In genomic region chr15:77115456-77115855, GRCm38 (mm10) we compare ENCODE assay signal across 20 mouse cellular contexts.
DNase-seq lines count a peak whose midpoint lies in the region; ATAC-seq and TF ChIP-seq lines count a peak whose summit lies in the region.
"Had no signal": no experiment of that assay in that cellular context is flagged by ENCODE, and none has a peak within 500 bp of the region (broad histone marks: within the 10 kb centered on the region; RNA-seq: fewer than 3 reads in every experiment).

No protein-coding gene starts in this region.

- DNase-seq in gastrocnemius, adult 2 months, result no peak
- no peak for DNase-seq in gastrocnemius, postnatal 25 days
- no peak for DNase-seq in lung, embryonic 14.5 days
- DNase-seq in lung, postnatal 4 days, result no peak
- DNase-seq in kidney, adult 8-10 months, result peak; percentile 22 to 28
- peak; percentile 41 to 61 for DNase-seq in kidney, postnatal 36 days
- no peak for DNase-seq in adrenal gland, adult 18-20 months (ENCODE audit: low spot score in 2 of 2)
- no peak for DNase-seq in neural tube, embryonic 10.5 days (ENCODE audit: extremely low spot score, low spot score)
- DNase-seq: B cell, adult 2 months; gastrocnemius, postnatal 10 days; heart, adult 2 months; heart, postnatal 14 days; right cerebral cortex, postnatal 14 days; thymus, postnatal 36 days had no signal

- peak overlapping the region; percentile 13; the same call in 1 of the 2 replicates for H3K27ac ChIP-seq in gastrocnemius, adult 2 months
- 0 out of 2 replicates have a peak overlapping the region, but pooled peaks have one; percentile 15 for H3K27ac ChIP-seq in lung, embryonic 14.5 days (ENCODE audit: low read depth)
- H3K27ac ChIP-seq: heart, adult 2 months; hindbrain, embryonic 15.5 days; limb, embryonic 15.5 days; lung, embryonic 15.5 days; neural tube, embryonic 12.5 days had no signal

- TF ChIP-seq CTCF in gastrocnemius, adult 2 months (IDR thresholded peaks at IDR 0.05), result no peak
- TF ChIP-seq CTCF in lung, embryonic 14.5 days (IDR thresholded peaks at IDR 0.05; ENCODE audit: low read depth), result no peak

- no peak overlapping the region for H3K4me2 ChIP-seq in lung, embryonic 14.5 days
- H3K4me2 ChIP-seq: hindbrain, embryonic 15.5 days; limb, embryonic 15.5 days; lung, embryonic 15.5 days; neural tube, embryonic 12.5 days had no signal

- peaks cover 57% of the 10 kb centered on the region for H3K36me3 ChIP-seq in lung, embryonic 14.5 days (ENCODE audit: insufficient read depth)

- H3K9me3 ChIP-seq in lung, embryonic 14.5 days (ENCODE audit: low read depth, low read length), result no peaks in the 10 kb centered on the region
- H3K9me3 ChIP-seq: hindbrain, embryonic 15.5 days; limb, embryonic 15.5 days; lung, embryonic 15.5 days; neural tube, embryonic 12.5 days had no signal

- intact Hi-C loops in gastrocnemius, adult 2 months (cut with DNase I), result no loop called here

- ATAC-seq in lung, embryonic 14.5 days (ENCODE audit: insufficient read depth), result no peak
- ATAC-seq: intestine, embryonic 16.5 days; Patski had no signal

- no peaks in the 10 kb centered on the region for H3K27me3 ChIP-seq in lung, embryonic 14.5 days (ENCODE audit: insufficient read depth, low read length)
- H3K27me3 ChIP-seq: hindbrain, embryonic 15.5 days; limb, embryonic 15.5 days; lung, embryonic 15.5 days; neural tube, embryonic 12.5 days; Patski had no signal

- H3K9ac ChIP-seq in lung, embryonic 14.5 days, result no peak overlapping the region
- H3K9ac ChIP-seq: hindbrain, embryonic 15.5 days; limb, embryonic 15.5 days; lung, embryonic 15.5 days; neural tube, embryonic 12.5 days had no signal

- no peaks in the 10 kb centered on the region for H3K4me1 ChIP-seq in lung, embryonic 14.5 days (ENCODE audit: insufficient read depth)
- H3K4me1 ChIP-seq: limb, embryonic 15.5 days; lung, embryonic 15.5 days had no signal

- H3K4me3 ChIP-seq in gastrocnemius, adult 2 months, result no peak overlapping the region
- no peak overlapping the region for H3K4me3 ChIP-seq in lung, embryonic 14.5 days (ENCODE audit: low read depth, low read length)
- H3K4me3 ChIP-seq: heart, adult 2 months; hindbrain, embryonic 15.5 days; limb, embryonic 15.5 days; lung, embryonic 15.5 days; neural tube, embryonic 12.5 days had no signal

- WGBS in lung, embryonic 14.5 days, result 72% methylated on average over 4 of the region's 4 CpGs

Comparison
In these comparisons a context has a peak if more than half of its experiments do, and no peak if none do; other contexts are left out.
1. DNase-seq: peak in kidney, adult 8-10 months (2 of 2) and kidney, postnatal 36 days (2 of 2); none in gastrocnemius, adult 2 months (single experiment), gastrocnemius, postnatal 25 days (single experiment), lung, embryonic 14.5 days (single experiment), lung, postnatal 4 days (0 of 2), adrenal gland, adult 18-20 months (0 of 2) and neural tube, embryonic 10.5 days (single experiment).